Mouse (Mus musculus): ENCODE measurements around the gene Fam124b. TPM values are rescaled to one million over a fixed set of nuclear protein-coding genes. Genes with fewer than 3 reads are reported as not detected.
A peak's percentile ranks its signal among the peaks of the same experiment; 100 is the strongest.

Fam124b gene
- polyA plus RNA-seq, 1 experiment from 2014 or later = 0.87 TPM

GRCm38 (mm10) chr1:80236126-80236525 is 17.9 kb upstream of the Fam124b start:
- Histone ChIP-seq H3K9me3 (no peaks in the 10 kb centered on the region), H3K4me3 (replicated peaks) (no peak overlapping the region), H3K4me1 (replicated peaks) (0 out of 2 replicates have a peak, but pooled peaks cover 5% of the 10 kb centered on the region), H3K36me3 (no peaks in the 10 kb centered on the region), H3K9ac (replicated peaks) (no peak overlapping the region), H3K4me2 (no peak overlapping the region), H3K27me3 (0 out of 2 replicates have a peak, but pooled peaks cover 3% of the 10 kb centered on the region), H3K27ac (no peak overlapping the region)
- 22% methylated on average over 1 of the region's 1 CpGs for WGBS
- no peak for ATAC-seq (ENCODE audit: insufficient number of reproducible peaks, insufficient read depth, low FRiP score, low TSS enrichment, low read depth)

- Histone ChIP-seq H3K9ac (replicated peaks) (no peak overlapping the region), H3K4me2 (no peak overlapping the region), H3K4me1 (replicated peaks) (no peaks in the 10 kb centered on the region), H3K36me3 (no peaks in the 10 kb centered on the region), H3K27ac (no peak overlapping the region), H3K27me3 (no peaks in the 10 kb centered on the region), H3K4me3 (replicated peaks) (no peak overlapping the region), H3K9me3 (no peaks in the 10 kb centered on the region)
- 61% methylated on average over 1 of the region's 1 CpGs for WGBS
- no peak for ATAC-seq (ENCODE audit: insufficient number of reproducible peaks, insufficient read depth, low FRiP score, low TSS enrichment, low read depth)
These were observed 12.3 kb upstream of the Fam124b start for GRCm38 (mm10) chr1:80230612-80231011.

- WGBS = 49% methylated on average over 3 of the region's 3 CpGs
- no peak for ATAC-seq (ENCODE audit: insufficient number of reproducible peaks, insufficient read depth, low FRiP score, low TSS enrichment, low read depth)
- H3K4me2 ChIP-seq = no peak overlapping the region
These were observed 6.7 kb upstream of the Fam124b start for GRCm38 (mm10) chr1:80224839-80225412.

GRCm38 (mm10) chr1:80221151-80221550 is 2.9 kb upstream of the Fam124b start:
- ATAC-seq (ENCODE audit: insufficient number of reproducible peaks, insufficient read depth, low FRiP score, low TSS enrichment, low read depth) = peak; percentile 38; the same call in 1 of the 2 replicates
- Histone ChIP-seq H3K9ac (replicated peaks) (no peak overlapping the region), H3K36me3 (no peaks in the 10 kb centered on the region), H3K4me3 (replicated peaks) (no peak overlapping the region), H3K27ac (no peak overlapping the region), H3K4me2 (no peak overlapping the region), H3K4me1 (replicated peaks) (peaks cover 5% of the 10 kb centered on the region; the same call in 1 of the 2 replicates), H3K9me3 (no peaks in the 10 kb centered on the region), H3K27me3 (no peaks in the 10 kb centered on the region)
- 37% methylated on average over 4 of the region's 4 CpGs for WGBS

More at GRCm38 (mm10) chr1:80224839-80225412, 6.7 kb upstream of the Fam124b start:
- H3K9me3 ChIP-seq = no peaks in the 10 kb centered on the region
- no peaks in the 10 kb centered on the region for H3K4me1 ChIP-seq (replicated peaks)
- H3K9ac ChIP-seq (replicated peaks) = no peak overlapping the region
- no peak overlapping the region for H3K4me3 ChIP-seq (replicated peaks)
- no peaks in the 10 kb centered on the region for H3K27me3 ChIP-seq
- H3K36me3 ChIP-seq = no peaks in the 10 kb centered on the region
- H3K27ac ChIP-seq = no peak overlapping the region

GRCm38 (mm10) chr1:80213826-80214225 is 4.4 kb downstream of the Fam124b start:
- H3K27me3 ChIP-seq = no peaks in the 10 kb centered on the region

GRCm38 (mm10) chr1:80213146-80213545 is 5.1 kb downstream of the Fam124b start:
- H3K4me2 ChIP-seq = no peak overlapping the region
- H3K4me3 ChIP-seq (replicated peaks) = no peak overlapping the region
- H3K9me3 ChIP-seq = no peaks in the 10 kb centered on the region
- ATAC-seq (ENCODE audit: insufficient number of reproducible peaks, insufficient read depth, low FRiP score, low TSS enrichment, low read depth) = no peak
- H3K4me1 ChIP-seq (replicated peaks) = peaks cover 2% of the 10 kb centered on the region; the same call in 1 of the 2 replicates
- 91% methylated on average over 10 of the region's 10 CpGs for WGBS
- H3K27me3 ChIP-seq = no peaks in the 10 kb centered on the region
- no peak overlapping the region for H3K9ac ChIP-seq (replicated peaks)
- H3K27ac ChIP-seq = peak overlapping the region; percentile 60; the same call in 1 of the 2 replicates
- H3K36me3 ChIP-seq = no peaks in the 10 kb centered on the region

More at GRCm38 (mm10) chr1:80213826-80214225, 4.4 kb downstream of the Fam124b start:
- Histone ChIP-seq H3K4me1 (replicated peaks) (peaks cover 5% of the 10 kb centered on the region; the same call in 1 of the 2 replicates), H3K9me3 (no peaks in the 10 kb centered on the region), H3K4me3 (replicated peaks) (no peak overlapping the region), H3K4me2 (no peak overlapping the region), H3K9ac (replicated peaks) (no peak overlapping the region), H3K27ac (no peak overlapping the region), H3K36me3 (no peaks in the 10 kb centered on the region)
- ATAC-seq (ENCODE audit: insufficient number of reproducible peaks, insufficient read depth, low FRiP score, low TSS enrichment, low read depth) = no peak
- WGBS = 90% methylated on average over 9 of the region's 9 CpGs

GRCm38 (mm10) chr1:80202314-80202713 is 16.0 kb downstream of the Fam124b start:
- no peak overlapping the region for H3K9ac ChIP-seq (replicated peaks)
- 93% methylated on average over 3 of the region's 3 CpGs for WGBS

GRCm38 (mm10) chr1:80192837-80193236 is 25.4 kb downstream of the Fam124b start:
- Histone ChIP-seq H3K4me2 (no peak overlapping the region), H3K27ac (no peak overlapping the region), H3K36me3 (no peaks in the 10 kb centered on the region), H3K4me1 (replicated peaks) (no peaks in the 10 kb centered on the region), H3K9ac (replicated peaks) (no peak overlapping the region), H3K27me3 (no peaks in the 10 kb centered on the region), H3K4me3 (replicated peaks) (no peak overlapping the region), H3K9me3 (no peaks in the 10 kb centered on the region)
- ATAC-seq (ENCODE audit: insufficient number of reproducible peaks, insufficient read depth, low FRiP score, low TSS enrichment, low read depth) = no peak
- WGBS = 85% methylated on average over 8 of the region's 8 CpGs

More at GRCm38 (mm10) chr1:80202314-80202713, 16.0 kb downstream of the Fam124b start:
- Histone ChIP-seq H3K4me1 (replicated peaks) (no peaks in the 10 kb centered on the region), H3K4me2 (no peak overlapping the region), H3K4me3 (replicated peaks) (no peak overlapping the region), H3K9me3 (no peaks in the 10 kb centered on the region), H3K27ac (no peak overlapping the region), H3K36me3 (no peaks in the 10 kb centered on the region), H3K27me3 (no peaks in the 10 kb centered on the region)
- ATAC-seq (ENCODE audit: insufficient number of reproducible peaks, insufficient read depth, low FRiP score, low TSS enrichment, low read depth) = no peak

GRCm38 (mm10) chr1:80181414-80181805 is 36.9 kb downstream of the Fam124b start:
- WGBS = 55% methylated on average over 3 of the region's 3 CpGs
- Histone ChIP-seq H3K36me3 (no peaks in the 10 kb centered on the region), H3K9ac (replicated peaks) (no peak overlapping the region), H3K4me2 (no peak overlapping the region), H3K4me1 (replicated peaks) (no peaks in the 10 kb centered on the region), H3K27ac (no peak overlapping the region), H3K27me3 (no peaks in the 10 kb centered on the region), H3K9me3 (0 out of 2 replicates have a peak, but pooled peaks cover 3% of the 10 kb centered on the region), H3K4me3 (replicated peaks) (no peak overlapping the region)
- ATAC-seq (ENCODE audit: insufficient number of reproducible peaks, insufficient read depth, low FRiP score, low TSS enrichment, low read depth) = no peak

GRCm38 (mm10) chr1:80180767-80181413 is 37.4 kb downstream of the Fam124b start:
- Histone ChIP-seq H3K36me3 (no peaks in the 10 kb centered on the region), H3K4me2 (no peak overlapping the region), H3K9me3 (0 out of 2 replicates have a peak, but pooled peaks cover 3% of the 10 kb centered on the region), H3K9ac (replicated peaks) (no peak overlapping the region), H3K27me3 (no peaks in the 10 kb centered on the region), H3K4me3 (replicated peaks) (no peak overlapping the region), H3K27ac (no peak overlapping the region), H3K4me1 (replicated peaks) (no peaks in the 10 kb centered on the region)
- no peak for ATAC-seq (ENCODE audit: insufficient number of reproducible peaks, insufficient read depth, low FRiP score, low TSS enrichment, low read depth)
- 43% methylated on average over 13 of the region's 13 CpGs for WGBS

GRCm38 (mm10) chr1:80180128-80180527 is 38.1 kb downstream of the Fam124b start:
- H3K27ac ChIP-seq = no peak overlapping the region
- no peaks in the 10 kb centered on the region for H3K27me3 ChIP-seq
- H3K4me1 ChIP-seq (replicated peaks) = no peaks in the 10 kb centered on the region
- no peak for ATAC-seq (ENCODE audit: insufficient number of reproducible peaks, insufficient read depth, low FRiP score, low TSS enrichment, low read depth)
- no peaks in the 10 kb centered on the region for H3K36me3 ChIP-seq
- H3K4me2 ChIP-seq = no peak overlapping the region
- 0 out of 2 replicates have a peak, but pooled peaks cover 3% of the 10 kb centered on the region for H3K9me3 ChIP-seq
- no peak overlapping the region for H3K4me3 ChIP-seq (replicated peaks)
- no peak overlapping the region for H3K9ac ChIP-seq (replicated peaks)
- WGBS = 66% methylated on average over 7 of the region's 7 CpGs
